Mouse (Mus musculus) mesoderm, embryonic 11.5 days (tissue): ENCODE data around the gene Cfap65.
A peak's percentile ranks its signal among the peaks of the same experiment; 100 is the strongest.

Experiments used
- DNase-seq: peaks from one replicate; pipeline ENCODE4 v3.0.0-alpha.2; 2012; ENCODE audit warnings: low read depth, low spot score

Cfap65 gene

DNA sequence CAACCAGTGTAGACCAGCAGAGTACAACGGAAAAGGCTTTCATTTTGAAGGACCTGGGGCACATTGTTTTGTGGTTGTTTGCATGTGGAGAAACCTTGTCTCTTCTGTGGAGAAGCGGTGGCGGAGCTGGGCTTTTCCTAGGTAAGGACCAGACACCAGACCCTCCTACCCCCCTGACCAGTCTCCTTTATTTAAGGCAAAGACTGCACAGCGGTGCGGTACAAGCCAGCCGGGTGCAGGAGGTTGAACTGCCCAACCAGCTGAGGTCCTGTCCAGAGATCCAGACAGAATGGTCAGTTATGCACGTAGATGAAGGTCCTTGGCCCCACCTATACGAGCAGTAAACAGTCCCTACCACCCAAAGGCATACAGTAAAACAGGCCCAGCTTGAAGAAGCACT, 52.6 kb downstream of the Cfap65 start:
- DNase-seq: no peak

DNA sequence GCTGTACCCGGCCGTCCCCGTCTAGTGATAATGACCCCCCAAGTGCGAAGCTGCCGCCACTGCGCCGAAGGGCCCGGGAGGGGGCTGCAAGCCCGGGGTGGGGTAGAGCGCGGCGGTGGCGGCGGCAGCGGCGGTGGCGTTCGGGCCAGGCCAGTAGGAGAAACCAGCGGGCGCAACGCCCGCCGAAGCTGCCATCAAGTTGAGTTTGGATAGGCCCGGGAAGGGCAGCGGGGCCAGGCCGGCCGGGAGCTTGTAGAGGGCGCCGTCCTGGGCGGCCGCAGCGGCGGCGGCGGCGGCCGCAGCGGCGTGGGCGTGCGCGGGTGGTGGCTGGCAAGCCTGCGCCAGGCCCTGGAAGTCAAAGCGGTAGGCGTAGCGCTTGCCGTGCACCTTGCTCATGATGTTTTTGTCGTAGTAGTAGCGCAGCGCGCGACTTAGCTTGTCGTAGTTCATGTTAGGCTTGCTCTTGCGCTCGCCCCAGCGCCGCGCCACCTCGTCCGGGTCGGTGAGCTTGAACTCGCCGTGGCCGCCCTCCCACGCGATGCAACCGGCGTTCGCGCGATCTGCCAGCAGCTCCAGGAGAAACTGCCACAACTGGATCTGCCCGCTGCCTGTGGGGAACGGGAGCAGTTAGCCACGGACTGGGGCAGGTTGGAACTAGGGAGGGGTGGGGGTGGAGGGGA, 53.2 kb downstream of the Cfap65 start:
- DNase-seq: no peak

DNA sequence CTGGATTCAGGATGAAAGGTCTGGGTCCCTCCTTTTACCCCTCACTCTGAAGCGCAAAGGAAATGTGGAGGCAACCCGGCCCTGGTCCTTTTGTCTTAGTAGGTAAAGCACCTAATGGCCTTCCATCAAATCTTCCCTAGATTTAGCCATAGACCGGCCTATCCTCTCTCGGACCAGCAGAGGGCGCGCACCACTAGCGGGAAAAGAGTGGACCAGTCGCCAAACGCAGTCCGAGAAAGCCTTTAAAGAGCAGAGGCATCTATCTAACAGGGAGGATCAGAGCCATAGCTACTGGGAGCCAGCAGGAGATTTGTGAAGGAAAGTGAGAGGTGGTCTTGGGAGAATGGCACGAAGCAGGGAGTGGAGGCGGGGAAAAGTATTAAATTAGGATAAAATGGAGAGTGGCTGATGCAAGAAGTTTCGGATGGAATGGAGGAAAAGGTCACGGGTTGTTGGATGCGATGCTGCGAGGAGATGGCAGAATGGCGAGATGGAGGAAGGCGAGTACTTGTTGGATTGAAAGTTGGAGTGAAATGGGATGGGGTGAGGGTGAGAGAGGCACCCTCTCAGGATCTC, 54.5 kb downstream of the Cfap65 start:
- DNase-seq: peak; percentile 81

DNA sequence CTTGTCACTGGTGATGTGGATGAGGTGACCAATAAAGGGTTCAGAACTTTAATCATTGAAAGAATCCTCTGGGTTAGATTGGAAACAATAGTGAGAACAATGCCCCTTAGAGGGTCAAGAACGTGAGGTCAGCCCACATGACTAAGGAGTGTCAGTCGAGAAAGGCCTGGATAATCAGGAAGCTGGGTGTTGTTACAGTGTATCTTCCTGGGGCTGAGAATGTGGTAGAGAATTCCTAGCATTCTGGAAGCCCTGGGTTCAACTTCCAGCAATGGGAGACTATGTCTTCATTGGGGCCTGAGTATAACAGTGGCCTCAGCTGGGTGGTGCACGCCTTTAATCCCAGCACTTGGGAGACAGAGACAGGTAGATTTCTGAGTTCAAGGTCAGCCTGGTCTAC, 58.2 kb downstream of the Cfap65 start:
- no peak for DNase-seq

DNA sequence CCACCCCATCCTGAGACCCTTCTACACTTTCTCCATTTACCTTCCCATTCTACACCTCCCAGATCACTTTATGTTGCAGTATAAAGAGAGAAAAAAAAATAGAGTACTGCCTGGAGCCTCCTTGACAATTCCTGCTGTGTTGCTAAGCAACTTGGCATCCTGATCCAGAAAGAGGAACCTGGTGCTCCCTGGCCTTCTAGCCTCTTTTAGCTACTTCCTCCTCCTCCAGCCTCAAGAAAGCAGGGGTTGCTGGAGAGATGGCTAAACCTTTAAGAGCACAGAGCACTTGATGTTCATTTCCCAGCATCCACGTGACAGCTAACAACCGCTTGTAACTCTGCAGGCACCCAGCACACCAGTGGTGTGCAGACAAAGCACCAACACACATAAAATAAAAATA, 63.2 kb downstream of the Cfap65 start:
- no peak for DNase-seq

DNA sequence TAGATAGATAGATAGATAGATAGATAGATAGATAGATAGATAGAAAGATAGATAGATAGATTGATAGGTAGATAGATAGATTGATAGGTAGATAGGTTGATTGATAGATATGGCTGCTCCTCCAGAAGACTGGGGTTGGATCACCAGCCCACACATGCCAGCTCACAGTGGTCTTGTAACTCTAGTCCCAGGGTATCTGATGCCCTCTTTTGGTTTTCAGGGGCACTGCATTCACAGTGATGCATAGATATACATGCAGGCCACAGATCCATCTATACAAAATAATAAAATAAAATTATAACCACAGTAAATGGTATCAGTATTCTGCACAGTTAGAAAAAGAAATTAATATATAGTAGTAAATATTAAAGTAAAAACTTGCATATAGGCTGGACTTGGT, 73.6 kb downstream of the Cfap65 start:
- DNase-seq: no peak

DNA sequence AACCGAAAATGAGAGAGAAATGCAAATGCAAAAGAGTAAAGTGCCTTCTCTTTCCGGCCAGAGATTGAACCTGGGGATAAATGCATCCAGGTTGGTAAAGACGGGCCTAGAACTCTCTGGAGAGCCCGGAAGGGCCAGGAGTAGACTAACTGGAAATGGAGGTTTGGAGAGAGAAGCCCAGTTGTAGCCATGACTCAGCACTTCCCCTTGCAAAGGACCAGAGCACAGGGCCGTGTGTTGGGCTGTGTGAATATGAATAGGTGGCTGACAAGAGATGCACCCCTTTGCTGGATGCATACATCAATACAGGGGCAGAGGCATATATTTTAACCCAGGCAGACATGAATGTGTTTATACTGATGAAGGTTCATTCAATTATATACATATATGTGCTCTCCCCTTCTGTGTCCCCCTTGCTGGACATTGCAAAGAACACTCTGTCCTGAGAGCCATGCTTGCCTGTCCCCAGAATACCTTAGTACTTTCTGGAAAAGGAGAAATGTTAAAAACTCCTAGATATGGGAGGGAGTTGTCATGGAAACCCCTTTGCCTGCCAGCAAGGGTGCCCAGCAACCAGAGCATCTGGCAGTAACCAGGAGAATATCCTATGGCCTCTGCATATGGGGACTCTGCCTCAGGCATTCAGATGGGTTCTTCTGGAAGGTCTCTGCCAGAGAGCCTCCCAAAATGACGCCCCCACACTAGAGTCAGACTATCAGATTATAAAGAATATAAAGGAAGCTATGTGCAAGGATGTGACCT, 76.0 kb downstream of the Cfap65 start:
- no peak for DNase-seq

DNA sequence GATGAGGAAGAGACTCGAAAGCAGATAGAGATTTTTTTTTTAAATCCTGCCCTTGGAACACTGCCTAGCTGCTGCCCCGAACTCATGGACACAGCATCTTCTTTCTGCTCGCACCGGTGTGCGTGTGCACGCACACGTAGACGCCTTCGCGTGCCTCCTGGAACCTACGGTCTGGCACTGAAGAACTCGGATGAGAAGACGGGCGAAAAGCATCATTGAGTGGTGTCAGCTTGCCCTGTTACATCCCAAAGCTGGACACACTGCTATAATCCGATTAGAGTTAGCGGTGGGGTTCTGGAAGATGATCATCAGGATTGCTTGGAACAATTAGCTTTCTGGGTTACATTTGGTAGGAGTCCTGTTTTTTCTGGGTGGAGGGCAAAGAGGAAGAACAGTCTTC, 76.6 kb downstream of the Cfap65 start:
- no peak for DNase-seq

DNA sequence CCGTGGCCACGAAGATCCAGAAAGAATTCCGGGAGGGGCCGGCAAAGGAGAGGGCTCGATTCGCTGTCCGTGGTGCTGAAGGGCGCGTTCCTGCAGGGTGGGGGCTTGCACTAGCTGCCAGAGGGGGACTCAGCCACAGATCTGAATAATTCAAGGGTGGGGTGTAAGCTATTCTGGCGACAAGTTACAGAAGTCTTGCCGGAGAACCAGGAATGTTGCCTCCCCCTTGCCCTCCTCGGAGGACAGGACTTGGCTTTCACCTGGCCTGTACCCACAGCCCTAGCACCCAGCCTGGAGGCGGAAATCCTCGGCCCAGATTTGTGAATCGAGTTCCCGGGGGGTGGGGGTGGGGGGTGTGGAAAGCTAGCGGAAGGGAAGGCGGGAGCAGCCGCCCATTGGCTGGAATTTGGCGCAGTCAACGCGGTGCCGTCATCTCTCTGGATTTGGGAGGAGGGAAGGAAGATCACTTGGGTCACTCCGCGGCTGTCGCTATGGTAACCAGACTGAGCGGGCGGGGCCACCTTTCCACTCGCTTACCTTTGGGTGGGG, 77.2 kb downstream of the Cfap65 start:
- peak; percentile 83 for DNase-seq

DNA sequence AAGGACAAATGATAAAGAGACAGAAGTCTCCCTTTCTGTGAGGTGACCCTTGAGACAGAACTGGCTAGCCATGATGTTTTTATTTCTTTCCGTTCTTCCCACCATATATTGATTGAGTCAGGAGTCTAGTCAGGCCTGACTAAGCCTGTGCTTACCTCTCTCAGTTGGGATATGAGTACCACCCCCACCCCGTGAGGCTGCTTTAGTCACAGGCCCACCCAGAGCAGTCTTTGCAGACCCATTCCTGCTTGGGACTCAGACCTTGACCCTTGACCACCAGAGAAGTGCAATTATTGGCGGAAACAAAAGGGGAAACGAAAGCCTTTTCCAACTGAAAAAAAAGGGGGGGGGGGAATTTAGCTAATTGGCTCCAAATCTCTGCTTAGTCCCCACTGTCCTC, 77.7 kb downstream of the Cfap65 start:
- no peak for DNase-seq

DNA sequence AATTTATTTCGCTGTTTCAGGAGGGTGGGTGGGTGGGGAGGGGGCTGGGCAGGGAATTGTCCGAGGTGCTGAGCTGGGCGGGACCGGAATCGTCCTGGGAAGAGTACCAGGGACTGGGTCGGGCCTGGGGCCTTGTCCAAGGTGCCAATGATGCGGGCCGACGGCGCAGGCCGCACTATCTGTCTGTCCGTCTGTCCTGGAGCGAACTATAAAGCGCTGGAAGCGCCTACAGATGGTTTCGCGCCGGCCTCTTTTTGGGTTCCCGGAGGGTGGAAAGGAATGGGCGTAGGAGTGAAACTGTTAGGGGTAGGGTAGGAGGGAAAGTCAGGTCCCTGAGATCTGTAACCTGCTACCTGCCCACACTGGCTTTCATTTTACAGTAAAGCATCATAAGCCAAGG, 78.2 kb downstream of the Cfap65 start:
- no peak for DNase-seq

DNA sequence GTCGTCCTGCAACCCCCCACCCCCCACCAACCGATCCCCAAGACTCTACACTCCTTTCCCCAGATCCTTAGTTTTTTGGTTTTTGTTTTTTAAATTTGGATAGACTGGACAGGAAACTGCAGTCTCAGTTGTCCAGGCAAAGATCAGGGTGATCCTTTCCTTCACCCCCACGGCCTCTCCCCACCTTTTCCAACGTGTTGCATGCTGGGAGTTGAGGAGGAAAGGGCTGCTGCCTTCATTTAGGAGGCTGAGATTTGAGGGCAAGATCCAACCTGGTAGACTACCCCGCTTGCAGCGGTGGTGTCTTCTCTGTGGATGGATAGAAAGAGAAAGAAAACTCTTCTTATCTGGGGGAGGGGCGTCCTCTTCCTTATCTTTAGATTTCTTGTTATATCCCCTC, 78.6 kb downstream of the Cfap65 start:
- no peak for DNase-seq

DNA sequence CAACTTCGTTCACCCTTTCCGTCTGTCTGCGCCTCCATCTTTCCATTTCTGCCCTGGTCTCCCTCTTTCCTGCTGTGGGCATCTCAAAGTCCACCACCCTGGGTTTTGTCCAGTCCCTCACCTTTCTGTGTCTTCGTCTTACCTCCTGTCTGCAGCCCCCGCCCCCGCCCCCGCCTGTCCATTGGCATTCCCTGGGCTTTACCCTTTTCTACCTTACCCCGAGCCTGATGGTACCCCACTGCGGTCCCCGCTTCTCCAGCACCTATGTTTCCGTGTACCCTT, 79.0 kb downstream of the Cfap65 start:
- no peak for DNase-seq

DNA sequence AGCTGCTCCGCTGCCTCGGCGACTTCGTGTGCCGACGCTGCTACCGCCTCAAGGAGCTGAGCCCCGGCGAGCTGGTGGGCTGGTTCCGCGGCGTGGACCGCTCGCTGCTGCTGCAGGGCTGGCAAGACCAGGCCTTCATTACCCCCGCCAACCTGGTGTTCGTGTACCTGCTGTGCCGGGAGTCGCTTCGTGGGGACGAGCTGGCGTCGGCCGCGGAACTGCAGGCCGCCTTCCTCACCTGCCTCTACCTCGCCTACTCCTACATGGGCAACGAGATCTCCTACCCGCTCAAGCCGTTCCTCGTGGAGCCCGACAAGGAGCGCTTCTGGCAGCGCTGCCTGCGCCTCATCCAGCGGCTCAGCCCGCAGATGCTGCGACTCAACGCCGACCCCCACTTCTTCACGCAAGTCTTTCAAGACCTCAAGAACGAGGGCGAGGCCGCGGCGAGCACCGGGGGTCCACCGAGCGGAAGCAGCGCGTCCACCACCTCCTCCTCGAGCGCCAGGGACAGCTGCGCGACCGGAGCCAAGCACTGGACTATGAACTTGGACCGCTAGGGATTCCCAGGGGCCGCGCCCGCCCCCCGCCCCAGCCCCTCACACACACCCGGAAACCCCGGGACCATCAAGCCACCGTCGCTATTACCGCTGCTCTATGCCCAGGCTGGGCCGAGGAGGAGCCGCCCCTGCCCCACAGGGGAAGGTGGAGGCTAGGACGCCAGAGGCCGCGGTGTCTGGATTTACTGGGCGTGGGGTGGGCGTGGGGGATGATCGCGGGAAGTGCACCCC, 79.6 kb downstream of the Cfap65 start:
- no peak for DNase-seq

DNA sequence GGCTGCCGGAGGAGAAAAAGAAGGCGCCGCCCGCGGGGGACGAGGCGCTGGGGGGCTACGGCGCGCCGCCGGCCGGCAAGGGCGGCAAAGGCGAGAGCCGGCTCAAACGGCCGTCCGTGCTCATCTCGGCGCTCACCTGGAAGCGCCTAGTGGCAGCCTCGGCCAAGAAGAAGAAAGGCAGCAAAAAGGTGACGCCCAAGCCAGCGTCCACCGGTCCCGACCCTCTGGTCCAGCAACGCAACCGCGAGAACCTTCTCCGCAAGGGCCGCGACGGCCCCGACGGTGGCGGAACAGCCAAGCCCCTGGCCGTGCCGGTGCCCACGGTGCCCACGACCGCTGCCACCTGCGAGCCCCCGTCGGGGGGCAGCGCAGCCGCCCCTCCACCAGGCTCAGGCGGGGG, 80.2 kb downstream of the Cfap65 start:
- DNase-seq: no peak

DNA sequence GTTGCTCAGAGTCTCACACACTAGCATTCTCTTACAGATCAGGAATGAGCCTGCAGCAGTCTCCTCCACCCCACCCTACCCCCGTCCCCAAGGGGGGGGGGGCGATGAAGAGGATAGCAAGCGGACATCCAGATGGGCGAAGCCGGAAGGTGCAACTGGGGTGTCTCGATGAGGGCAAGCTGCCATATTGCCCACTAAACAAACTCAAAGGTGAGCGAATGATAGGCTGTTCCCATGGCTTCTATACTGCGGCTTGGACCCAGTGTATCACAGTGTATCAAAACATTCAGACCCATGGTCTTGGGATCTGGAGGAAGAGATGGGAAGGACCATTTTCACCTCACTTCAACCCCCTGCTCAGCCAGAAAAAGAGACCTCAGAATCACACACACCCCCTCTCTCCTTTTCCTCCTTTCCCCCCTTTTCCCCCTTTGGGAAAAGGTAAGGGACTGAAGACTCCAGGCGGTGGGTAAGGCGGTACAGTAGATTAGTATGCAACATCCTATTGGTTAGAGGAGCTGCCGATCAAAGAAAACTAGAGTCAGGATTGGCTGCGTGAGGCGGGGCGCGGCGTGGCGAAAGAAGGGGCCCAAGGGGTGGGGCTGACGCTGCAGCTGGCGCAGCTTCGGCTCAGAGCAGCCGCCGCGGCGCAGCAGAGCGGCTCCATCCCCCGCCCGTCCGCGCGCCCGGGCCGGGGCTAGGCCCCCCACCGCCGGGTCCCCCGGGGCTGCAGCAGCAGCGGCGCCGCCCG, 80.9 kb downstream of the Cfap65 start, which contains the start of gene Cdk5r2:
TSS of gene Cdk5r2 (plus strand) at position 629 of the 751 bp plus-strand sequence.
- peak; percentile 94 for DNase-seq
